Mouse (Mus musculus) forebrain, postnatal 0 days (tissue): ENCODE results near the gene Atg4a. TPM values are rescaled to one million over a fixed set of nuclear protein-coding genes. Genes with fewer than 3 reads are reported as not detected.

Experiments
- ATAC-seq: fragments of 200-750 bp; cut with Nextera tagmentation; 2 replicates; pipeline ENCODE4 v1.8.0; 2017; ENCODE audit warnings: mild to moderate bottlenecking, moderate library complexity
- DNase-seq: peaks from one replicate; pipeline ENCODE4 v3.0.0-alpha.2; 2015
- H3K27ac ChIP-seq: fragments of 300-500 bp; sonication (generic); 2 replicates; pipeline ENCODE4 v1.5.1; 2014; ENCODE audit warnings: low read depth, mild to moderate bottlenecking, antibody characterized with exemption, low read length, moderate library complexity, mixed read lengths
- H3K27me3 ChIP-seq: fragments of 300-500 bp; sonication (generic); 2 replicates; pipeline ENCODE4 v1.6.1; 2014; ENCODE audit warnings: mild to moderate bottlenecking, low read length, mixed read lengths; ENCODE audit not compliant: insufficient read depth
- H3K36me3 ChIP-seq: fragments of 300-500 bp; sonication (generic); 2 replicates; pipeline ENCODE4 v1.6.1; 2014; ENCODE audit warnings: mild to moderate bottlenecking, moderate library complexity; ENCODE audit not compliant: insufficient read depth
- H3K4me1 ChIP-seq: fragments of 300-500 bp; sonication (generic); 2 replicates; pipeline ENCODE4 v1.6.1; 2014; ENCODE audit warnings: antibody characterized with exemption; ENCODE audit not compliant: insufficient read depth
- H3K4me2 ChIP-seq: fragments of 300-500 bp; sonication (generic); 2 replicates; pipeline ENCODE4 v1.6.1; 2014; ENCODE audit warnings: low read depth, mild to moderate bottlenecking, moderate library complexity
- H3K4me3 ChIP-seq: fragments of 300-500 bp; sonication (generic); 2 replicates; pipeline ENCODE4 v1.5.1; 2014; ENCODE audit warnings: low read depth, low read length, mixed read lengths
- H3K9ac ChIP-seq: fragments of 300-500 bp; sonication (generic); 2 replicates; pipeline ENCODE4 v1.6.1; 2014; ENCODE audit warnings: mild to moderate bottlenecking
- H3K9me3 ChIP-seq: fragments of 300-500 bp; sonication (generic); 2 replicates; pipeline ENCODE4 v1.6.1; 2016; ENCODE audit warnings: low read length
- CTCF ChIP-seq: sonication (generic); IDR thresholded peaks from 2 replicates; pipeline ENCODE4 v1.5.1; 2016; ENCODE audit warnings: antibody characterized with exemption, control low read depth, low read depth
- WGBS: fragments of 180-500 bp; shearing (Covaris S2); extraction: QIAGEN DNeasy Blood & Tissue Kit; methylation state at CpG from one replicate; pipeline ENCODE4 v1.1.7; 2014; 5-methylcytosine and 5-hydroxymethylcytosine counted together
- polyA plus RNA-seq: library from polyadenylated mRNA; unstranded; fragments of >200 nt; fragmentation: Nextera tagmentation; extraction: Ambion mirVana; gene quantifications from 2 replicates; pipeline ENCODE4 v1.2.1, GENCODE M21; 2015
- total RNA-seq: library from RNA; depleted of rRNA; stranded (reverse); fragments of >200 nt; gene quantifications from 2 replicates; pipeline ENCODE4 v1.2.3, GENCODE M21; 2014

The Atg4a gene
- total and polyA plus RNA-seq, 2 experiments from 2014 or later, result 9.8 to 17.8 TPM

DNA sequence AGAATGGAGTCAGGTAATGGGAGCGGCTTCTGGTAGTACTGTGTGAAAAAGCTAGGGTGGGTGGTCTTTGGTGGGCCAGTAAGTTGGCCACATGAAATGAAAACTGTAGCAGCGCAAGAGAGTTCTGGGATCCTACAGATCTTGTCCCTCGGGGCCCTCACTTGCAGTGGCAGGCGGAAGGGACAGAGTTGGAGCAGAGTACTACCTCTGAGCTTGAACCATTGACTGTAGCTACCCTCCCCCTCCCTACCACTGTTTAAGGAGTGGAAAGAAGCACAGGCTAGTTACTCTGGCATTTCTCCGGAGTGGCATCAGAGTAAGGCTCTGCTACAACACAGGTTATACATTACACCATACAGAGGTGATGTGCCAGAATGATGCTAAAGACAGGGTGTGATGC, 252 bp downstream of the Atg4a start:
- TF ChIP-seq CTCF, result no peak
- 0 out of 2 replicates have a peak, but pooled peaks cover 4% of the 10 kb centered on the region for H3K36me3 ChIP-seq
- 33% methylated on average over 5 of the region's 5 CpGs for WGBS
- peak overlapping the region; percentile 51 for H3K4me3 ChIP-seq
- peak overlapping the region; percentile 44 for H3K9ac ChIP-seq
- ATAC-seq (peak; percentile 57; the same call in 1 of the 2 replicates), DNase-seq (no peak)
- H3K27me3 ChIP-seq, result no peaks in the 10 kb centered on the region
- H3K4me1 ChIP-seq, result no peaks in the 10 kb centered on the region
- no peak overlapping the region for H3K27ac ChIP-seq
- H3K9me3 ChIP-seq, result no peaks in the 10 kb centered on the region
- peak overlapping the region; percentile 54 for H3K4me2 ChIP-seq

DNA sequence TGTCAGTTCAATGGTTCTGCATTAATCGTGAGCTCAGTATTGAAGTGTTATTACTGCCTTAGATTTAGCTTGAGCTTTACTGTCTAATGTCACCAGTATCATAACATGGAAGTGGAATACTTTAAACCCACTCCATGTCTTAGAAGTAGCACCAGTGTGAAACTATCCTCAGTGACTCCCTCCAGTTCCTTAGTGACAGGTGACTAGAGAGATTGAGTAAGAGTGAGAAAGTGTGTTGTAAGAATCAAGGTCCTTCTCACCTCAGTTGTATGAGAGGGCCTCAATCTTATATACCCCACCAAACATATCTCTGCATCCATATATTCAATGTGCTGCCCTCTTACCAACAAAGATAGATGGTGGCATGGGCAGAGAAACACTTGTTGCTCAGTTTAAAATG, 22.2 kb downstream of the Atg4a start:
- Histone ChIP-seq H3K27me3 (no peaks in the 10 kb centered on the region), H3K4me2 (no peak overlapping the region), H3K9ac (no peak overlapping the region), H3K4me1 (no peaks in the 10 kb centered on the region), H3K36me3 (no peaks in the 10 kb centered on the region), H3K9me3 (no peaks in the 10 kb centered on the region), H3K27ac (no peak overlapping the region), H3K4me3 (no peak overlapping the region)
- DNase-seq, result no peak
- TF ChIP-seq CTCF, result no peak
- WGBS, result 98% methylated on average over 1 of the region's 1 CpGs
- ATAC-seq, result no peak

DNA sequence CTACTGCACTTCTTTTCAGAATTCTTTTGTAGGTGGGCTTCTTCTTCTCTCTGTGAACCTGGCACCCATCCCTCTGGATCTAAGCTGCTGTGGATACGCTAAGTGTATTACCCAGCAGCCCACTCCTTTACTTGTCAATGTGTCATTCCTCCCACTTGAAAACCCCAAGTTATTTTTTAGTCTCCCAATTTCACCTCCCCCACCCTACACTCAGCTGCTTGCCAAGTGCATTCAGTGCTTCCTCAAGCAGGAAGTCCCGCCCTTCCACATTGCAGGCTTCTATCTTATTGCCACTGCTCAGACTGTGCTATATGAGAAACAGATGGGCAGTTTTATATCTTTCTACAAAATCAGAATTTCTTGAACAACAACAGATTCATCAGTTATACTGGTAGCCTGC, 22.8 kb downstream of the Atg4a start:
- H3K4me3 ChIP-seq, result no peak overlapping the region
- H3K27ac ChIP-seq, result no peak overlapping the region
- no peaks in the 10 kb centered on the region for H3K9me3 ChIP-seq
- no peak overlapping the region for H3K9ac ChIP-seq
- H3K36me3 ChIP-seq, result no peaks in the 10 kb centered on the region
- H3K4me1 ChIP-seq, result no peaks in the 10 kb centered on the region
- ATAC-seq (peak; percentile 81), DNase-seq (peak; percentile 15)
- no peaks in the 10 kb centered on the region for H3K27me3 ChIP-seq
- TF ChIP-seq CTCF, result no peak
- H3K4me2 ChIP-seq, result no peak overlapping the region
- 65% methylated on average over 2 of the region's 2 CpGs for WGBS

DNA sequence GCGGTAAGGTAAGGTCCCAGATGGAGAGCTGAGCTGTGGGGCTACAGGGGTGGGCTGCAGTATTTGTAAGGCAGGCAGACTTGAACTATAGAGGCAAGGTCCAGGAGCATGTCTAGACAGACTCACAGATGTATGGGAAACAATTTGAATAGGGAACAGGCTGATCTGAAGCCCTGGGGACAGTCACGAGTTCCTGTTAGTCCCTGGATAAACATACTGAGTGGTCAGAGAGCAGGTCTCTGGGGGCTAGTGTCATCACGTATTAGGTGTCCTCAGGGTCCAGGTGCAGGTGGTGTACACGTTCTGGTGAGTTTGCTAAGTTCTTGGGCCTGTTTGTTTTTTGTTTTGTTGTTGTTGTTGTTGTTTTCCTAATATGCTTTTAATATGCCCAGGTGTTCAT, 23.5 kb downstream of the Atg4a start:
- no peak for ATAC-seq
- Histone ChIP-seq H3K9me3 (no peaks in the 10 kb centered on the region), H3K4me2 (no peak overlapping the region), H3K27me3 (no peaks in the 10 kb centered on the region), H3K4me3 (no peak overlapping the region), H3K36me3 (no peaks in the 10 kb centered on the region), H3K4me1 (no peaks in the 10 kb centered on the region), H3K9ac (no peak overlapping the region), H3K27ac (no peak overlapping the region)
- DNase-seq, result no peak
- 80% methylated on average over 4 of the region's 4 CpGs for WGBS
- TF ChIP-seq CTCF, result no peak

DNA sequence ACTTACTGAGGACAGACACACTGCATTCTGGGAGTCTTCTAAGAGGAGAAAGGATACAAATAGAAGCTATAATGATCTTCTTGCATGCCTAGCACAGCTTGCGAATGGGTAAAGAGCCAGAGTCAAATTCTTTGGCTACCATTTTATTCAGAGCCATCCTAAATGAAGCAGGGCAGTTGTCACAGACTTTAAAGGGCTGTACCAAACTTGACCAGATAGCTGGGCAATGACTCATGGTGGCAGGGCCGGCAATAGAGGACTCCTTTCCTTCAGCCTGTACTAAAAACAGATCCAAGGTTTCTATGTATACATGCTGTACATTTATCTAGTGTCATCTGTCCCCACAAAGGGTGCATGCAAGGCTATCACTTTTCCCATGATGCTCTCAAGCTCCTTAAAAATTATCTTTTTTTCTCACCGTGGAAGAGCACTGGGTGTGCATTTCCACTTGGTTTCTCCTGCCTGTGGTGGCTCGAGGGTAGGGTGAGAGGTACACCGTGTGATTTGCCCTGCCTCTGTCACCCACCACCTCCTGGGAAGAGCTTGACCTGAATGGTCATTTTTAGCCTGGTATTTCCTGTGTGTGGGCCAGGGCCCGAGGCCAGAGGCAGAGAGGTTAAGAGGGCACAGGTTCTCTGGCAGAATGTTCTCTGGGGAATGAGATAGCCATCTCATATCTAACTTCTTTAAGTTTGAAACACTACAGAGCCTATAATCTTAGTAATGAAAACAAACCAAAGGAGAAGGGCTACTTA, 26.7 kb downstream of the Atg4a start:
- Histone ChIP-seq H3K9me3 (no peaks in the 10 kb centered on the region), H3K4me3 (no peak overlapping the region), H3K36me3 (no peaks in the 10 kb centered on the region), H3K27me3 (no peaks in the 10 kb centered on the region), H3K27ac (no peak overlapping the region), H3K4me1 (no peaks in the 10 kb centered on the region), H3K9ac (no peak overlapping the region), H3K4me2 (no peak overlapping the region)
- no peak for ATAC-seq
- TF ChIP-seq CTCF, result no peak
- no peak for DNase-seq
- WGBS, result 67% methylated on average over 6 of the region's 6 CpGs

DNA sequence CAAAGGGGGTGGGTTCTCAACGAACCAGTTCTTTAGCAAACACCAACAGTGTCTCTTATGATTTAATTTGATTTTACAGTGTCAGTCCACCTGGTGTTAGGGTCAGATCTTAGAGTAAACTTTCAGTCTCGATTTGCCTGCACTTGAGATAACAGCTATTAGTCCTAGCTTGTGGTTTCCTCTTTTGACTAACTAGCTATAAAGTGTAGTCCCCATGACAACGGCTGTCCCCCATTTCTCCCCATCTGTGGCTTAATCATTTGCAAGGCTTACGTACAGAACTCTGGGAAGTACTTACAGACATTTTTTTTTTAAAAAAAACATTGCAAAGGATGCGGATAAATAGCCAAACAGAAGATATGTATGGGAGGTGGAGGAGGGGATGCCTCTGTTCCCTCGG, 28.1 kb downstream of the Atg4a start:
- Histone ChIP-seq H3K27ac (no peak overlapping the region), H3K4me3 (no peak overlapping the region), H3K27me3 (no peaks in the 10 kb centered on the region), H3K4me1 (no peaks in the 10 kb centered on the region), H3K9me3 (no peaks in the 10 kb centered on the region), H3K9ac (no peak overlapping the region), H3K36me3 (no peaks in the 10 kb centered on the region), H3K4me2 (no peak overlapping the region)
- DNase-seq (no peak), ATAC-seq (no peak)
- 79% methylated on average over 6 of the region's 6 CpGs for WGBS
- no peak for TF ChIP-seq CTCF

DNA sequence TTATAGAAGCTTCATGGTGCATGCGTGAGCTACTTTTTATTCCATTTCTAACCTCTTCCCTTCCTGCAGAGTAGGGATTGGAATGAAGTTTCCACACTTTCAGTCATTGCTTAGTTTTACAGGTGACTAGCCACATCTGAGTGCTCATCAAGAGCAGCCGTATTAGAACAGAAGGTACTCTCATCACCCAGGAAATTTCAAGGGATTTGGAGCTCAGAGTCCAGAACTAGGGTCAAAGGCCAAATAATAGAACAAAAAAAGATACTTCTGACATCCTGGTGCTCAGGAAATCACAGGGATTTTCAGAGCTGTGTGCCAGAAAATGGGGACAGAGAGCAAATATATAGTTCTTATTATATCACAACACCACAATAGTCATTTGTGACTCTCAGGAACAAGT, 28.5 kb downstream of the Atg4a start:
- Histone ChIP-seq H3K4me2 (no peak overlapping the region), H3K4me1 (no peaks in the 10 kb centered on the region), H3K27me3 (no peaks in the 10 kb centered on the region), H3K36me3 (no peaks in the 10 kb centered on the region), H3K9me3 (no peaks in the 10 kb centered on the region), H3K4me3 (no peak overlapping the region), H3K9ac (no peak overlapping the region), H3K27ac (no peak overlapping the region)
- DNase-seq (no peak), ATAC-seq (no peak)
- 89% methylated on average over 2 of the region's 2 CpGs for WGBS
- TF ChIP-seq CTCF, result no peak
